Mouse (Mus musculus) CH12.LX (cell line): ENCODE results near the gene Grik2.

Source experiments
- CTCF ChIP-seq, 2 experiments: IDR thresholded peaks in 1 of 2; conservative IDR thresholded peaks in 1 of 2; 2 replicates each; pipeline ENCODE4 v1.5.1; 2011 to 2012; ENCODE audit warnings: low read depth in 2 of 2, low read length in 2 of 2, improper control_type of control experiment in 1 of 2, inconsistent platforms in 1 of 2, mild to moderate bottlenecking in 1 of 2, moderate library complexity in 1 of 2
- E2F4 ChIP-seq: IDR thresholded peaks from 2 replicates; pipeline ENCODE4 v1.6.1; 2011; ENCODE audit warnings: low read depth, low read length, improper control_type of control experiment; ENCODE audit not compliant: insufficient replicate concordance
- EP300 ChIP-seq: IDR thresholded peaks from 2 replicates; pipeline ENCODE4 v1.6.1; 2011; ENCODE audit warnings: low read length, improper control_type of control experiment
- MAZ ChIP-seq: IDR thresholded peaks from 2 replicates; pipeline ENCODE4 v1.6.1; 2012; ENCODE audit warnings: low read depth, mild to moderate bottlenecking, inconsistent platforms, low read length, improper control_type of control experiment, moderate library complexity
- POLR2A ChIP-seq: IDR thresholded peaks from 2 replicates; pipeline ENCODE4 v1.6.1; 2011; ENCODE audit warnings: low read depth, mild to moderate bottlenecking, improper control_type of control experiment, low read length
- USF1 ChIP-seq: IDR thresholded peaks from 2 replicates; pipeline ENCODE4 v1.6.1; 2014; ENCODE audit warnings: low read depth, mild to moderate bottlenecking, inconsistent platforms, low read length, improper control_type of control experiment

GRCm38 (mm10) chr10:49788381-49788906 lies at the start of gene Grik2:
- no peak for TF ChIP-seq POLR2A
- TF ChIP-seq CTCF (conservative IDR thresholded peaks at IDR 0.05 in 1 of 2, IDR thresholded peaks at IDR 0.05 in 1 of 2; ENCODE audit: low read depth in 2 of 2, low read length in 2 of 2) = no peak
- no peak for TF ChIP-seq EP300
- TF ChIP-seq USF1 = no peak
- TF ChIP-seq E2F4 = no peak
- TF ChIP-seq MAZ = no peak
